Mouse (Mus musculus) MEL (cell line): ENCODE measurements around the gene Dtl.

Experiments
- CTCF ChIP-seq, 3 experiments: IDR thresholded peaks in 2 of 3; conservative IDR thresholded peaks in 1 of 3; 2 replicates each; pipeline ENCODE4 v1.5.1; 2011 to 2012; ENCODE audit warnings: low read length in 3 of 3, low read depth in 2 of 3, mild to moderate bottlenecking in 2 of 3, improper control_type of control experiment in 1 of 3, inconsistent platforms in 1 of 3, mixed read lengths in 1 of 3, moderate library complexity in 1 of 3; ENCODE audit not compliant: control insufficient read depth in 1 of 3, insufficient read depth in 1 of 3, poor library complexity in 1 of 3, severe bottlenecking in 1 of 3
- EP300 ChIP-seq, 2 experiments: IDR thresholded peaks; 2 replicates each; pipeline ENCODE4 v1.6.1; 2011; ENCODE audit warnings: improper control_type of control experiment in 2 of 2, low read length in 2 of 2, low read depth in 1 of 2, mild to moderate bottlenecking in 1 of 2
- MAX ChIP-seq: IDR thresholded peaks from 2 replicates; pipeline ENCODE4 v1.6.1; 2011; ENCODE audit warnings: low read length, improper control_type of control experiment
- MAZ ChIP-seq: IDR thresholded peaks from 2 replicates; pipeline ENCODE4 v1.6.1; 2012; ENCODE audit warnings: low read depth, mild to moderate bottlenecking, inconsistent platforms, low read length, improper control_type of control experiment
- NELFE ChIP-seq: IDR thresholded peaks from 2 replicates; pipeline ENCODE4 v1.6.1; 2011; ENCODE audit warnings: low read depth, low read length, improper control_type of control experiment
- POLR2A ChIP-seq, 2 experiments: IDR thresholded peaks; 2 replicates each; pipeline ENCODE4 v1.6.1; 2011 to 2012; ENCODE audit warnings: low read length in 2 of 2, mild to moderate bottlenecking in 2 of 2, control low read depth in 1 of 2, improper control_type of control experiment in 1 of 2, low read depth in 1 of 2, moderate library complexity in 1 of 2; ENCODE audit not compliant: control insufficient read depth in 1 of 2, insufficient read depth in 1 of 2, poor library complexity in 1 of 2

GRCm38 (mm10) chr1:191550786-191551185, 24.6 kb downstream of the Dtl start:
- TF ChIP-seq POLR2A (IDR thresholded peaks at IDR 0.05; ENCODE audit: control insufficient read depth in 1 of 2, insufficient read depth in 1 of 2, low read depth in 1 of 2, low read length in 2 of 2, poor library complexity in 1 of 2) (no peak), MAX (no peak), EP300 (IDR thresholded peaks at IDR 0.05; ENCODE audit: low read depth in 1 of 2, low read length in 2 of 2) (no peak), MAZ (no peak), NELFE (no peak), CTCF (IDR thresholded peaks at IDR 0.05 in 2 of 3, conservative IDR thresholded peaks at IDR 0.05 in 1 of 3; ENCODE audit: control insufficient read depth in 1 of 3, insufficient read depth in 1 of 3, low read depth in 2 of 3, low read length in 3 of 3, poor library complexity in 1 of 3, severe bottlenecking in 1 of 3) (no peak)
